Comparison of ENCODE assay signal across 19 mouse cellular contexts in genomic region chr2:27687041-27687440, GRCm38 (mm10). TPM values are rescaled to one million over a fixed set of nuclear protein-coding genes. Genes with fewer than 3 reads are reported as not detected.
DNase-seq lines count a peak whose midpoint lies in the region; ATAC-seq and TF ChIP-seq lines count a peak whose summit lies in the region.
"Had no signal": no experiment of that assay in that cellular context is flagged by ENCODE, and none has a peak within 500 bp of the region (broad histone marks: within the 10 kb centered on the region; RNA-seq: fewer than 3 reads in every experiment).

No protein-coding gene starts in this region.

- TF ChIP-seq CTCF in lung, adult 2 months (IDR thresholded peaks at IDR 0.05; ENCODE audit: insufficient read depth, low read length) = no peak

- TF ChIP-seq POLR2A in lung, adult 2 months (IDR thresholded peaks at IDR 0.05; ENCODE audit: borderline replicate concordance, extremely low read depth, low read depth, low read length) = no peak

- H3K36me3 ChIP-seq in embryonic facial prominence, embryonic 15.5 days = no peaks in the 10 kb centered on the region
- no peaks in the 10 kb centered on the region for H3K36me3 ChIP-seq in embryonic facial prominence, embryonic 10.5 days (replicated peaks)
- H3K36me3 ChIP-seq in heart, embryonic 16.5 days (ENCODE audit: control insufficient read depth, insufficient read depth) = no peaks in the 10 kb centered on the region
- no peaks in the 10 kb centered on the region for H3K36me3 ChIP-seq in lung, embryonic 16.5 days (ENCODE audit: control insufficient read depth, insufficient read depth, low read length)
- H3K36me3 ChIP-seq: forebrain, embryonic 15.5 days; G1E; limb, embryonic 12.5 days; midbrain, embryonic 13.5 days had no signal

- no peak overlapping the region for H3K4me3 ChIP-seq in embryonic facial prominence, embryonic 15.5 days (replicated peaks)
- H3K4me3 ChIP-seq in embryonic facial prominence, embryonic 10.5 days = no peak overlapping the region
- no peak overlapping the region for H3K4me3 ChIP-seq in heart, embryonic 16.5 days (ENCODE audit: low read length)
- no peak overlapping the region for H3K4me3 ChIP-seq in lung, embryonic 16.5 days (ENCODE audit: low read length)
- H3K4me3 ChIP-seq in lung, adult 2 months (replicated peaks; ENCODE audit: extremely low read depth, low read depth, low read length) = no peak overlapping the region
- H3K4me3 ChIP-seq: forebrain, embryonic 15.5 days; left cerebral cortex, adult 2 months; limb, embryonic 12.5 days; midbrain, embryonic 13.5 days had no signal

- peaks cover 92% of the 10 kb centered on the region for H3K4me1 ChIP-seq in embryonic facial prominence, embryonic 15.5 days
- H3K4me1 ChIP-seq in embryonic facial prominence, embryonic 10.5 days = peaks cover 84% of the 10 kb centered on the region
- peaks cover 72% of the 10 kb centered on the region for H3K4me1 ChIP-seq in heart, embryonic 16.5 days (ENCODE audit: control insufficient read depth, insufficient read depth, low read length)
- H3K4me1 ChIP-seq in lung, embryonic 16.5 days (replicated peaks; ENCODE audit: control insufficient read depth, insufficient read depth, low read length) = peaks cover 57% of the 10 kb centered on the region
- H3K4me1 ChIP-seq in lung, adult 2 months (ENCODE audit: control insufficient read depth, insufficient read depth, low read length) = peaks cover 45% of the 10 kb centered on the region

- no peaks in the 10 kb centered on the region for H3K27me3 ChIP-seq in embryonic facial prominence, embryonic 15.5 days
- H3K27me3 ChIP-seq in embryonic facial prominence, embryonic 10.5 days (replicated peaks; ENCODE audit: low read depth, poor library complexity, severe bottlenecking) = 0 out of 2 replicates have a peak, but pooled peaks cover 12% of the 10 kb centered on the region
- H3K27me3 ChIP-seq in heart, embryonic 16.5 days (ENCODE audit: control insufficient read depth, insufficient read depth, low read length) = no peaks in the 10 kb centered on the region
- no peaks in the 10 kb centered on the region for H3K27me3 ChIP-seq in lung, embryonic 16.5 days (ENCODE audit: control insufficient read depth, insufficient read depth, low read depth, low read length)
- H3K27me3 ChIP-seq: forebrain, embryonic 15.5 days; limb, embryonic 12.5 days; midbrain, embryonic 13.5 days had no signal

- no peaks in the 10 kb centered on the region for H3K9me3 ChIP-seq in embryonic facial prominence, embryonic 15.5 days (replicated peaks)
- no peaks in the 10 kb centered on the region for H3K9me3 ChIP-seq in embryonic facial prominence, embryonic 10.5 days
- no peaks in the 10 kb centered on the region for H3K9me3 ChIP-seq in heart, embryonic 16.5 days (replicated peaks; ENCODE audit: control insufficient read depth, low read length)
- H3K9me3 ChIP-seq in lung, embryonic 16.5 days (ENCODE audit: control insufficient read depth, low read length) = no peaks in the 10 kb centered on the region
- H3K9me3 ChIP-seq: forebrain, embryonic 15.5 days; G1E; limb, embryonic 12.5 days; midbrain, embryonic 13.5 days had no signal

- H3K4me2 ChIP-seq in embryonic facial prominence, embryonic 15.5 days (replicated peaks) = no peak overlapping the region
- H3K4me2 ChIP-seq in heart, embryonic 16.5 days (ENCODE audit: low read depth, low read length) = no peak overlapping the region
- no peak overlapping the region for H3K4me2 ChIP-seq in lung, embryonic 16.5 days (ENCODE audit: low read depth, low read length)
- H3K4me2 ChIP-seq: forebrain, embryonic 15.5 days; hindbrain, embryonic 14.5 days; limb, embryonic 12.5 days; midbrain, embryonic 13.5 days had no signal

- no peak overlapping the region for H3K9ac ChIP-seq in embryonic facial prominence, embryonic 15.5 days
- peak overlapping the region; percentile 31 for H3K9ac ChIP-seq in heart, embryonic 16.5 days (ENCODE audit: low read length)
- no peak overlapping the region for H3K9ac ChIP-seq in lung, embryonic 16.5 days (ENCODE audit: low read length)
- H3K9ac ChIP-seq: forebrain, embryonic 15.5 days; hindbrain, embryonic 14.5 days; midbrain, embryonic 13.5 days had no signal

- DNase-seq in embryonic facial prominence, embryonic 10.5 days (ENCODE audit: low spot score) = no peak
- no peak for DNase-seq in heart, postnatal 14 days
- DNase-seq in lung, adult 2 months = no peak
- DNase-seq in layer of hippocampus, adult 8-10 months (ENCODE audit: low spot score in 2 of 2) = no peak
- no peak for DNase-seq in embryo, embryonic 10.5 days (ENCODE audit: low spot score)
- DNase-seq: cerebellum, postnatal 25 days; kidney, postnatal 14 days; lung, postnatal 14 days; thymus, postnatal 36 days had no signal

- intact Hi-C loops in heart, postnatal 14 days (cut with DNase I) = no loop called here

- peak overlapping the region; percentile 34; the same call in 1 of the 2 replicates for H3K27ac ChIP-seq in embryonic facial prominence, embryonic 15.5 days (replicated peaks)
- H3K27ac ChIP-seq in embryonic facial prominence, embryonic 10.5 days (replicated peaks) = no peak overlapping the region
- H3K27ac ChIP-seq in heart, embryonic 16.5 days (ENCODE audit: low read length) = peak overlapping the region; percentile 10
- H3K27ac ChIP-seq in lung, embryonic 16.5 days (ENCODE audit: low read length) = 0 out of 2 replicates have a peak overlapping the region, but pooled peaks have one; percentile 1
- H3K27ac ChIP-seq: forebrain, embryonic 15.5 days; hindbrain, embryonic 14.5 days; left cerebral cortex, adult 2 months; limb, embryonic 12.5 days; midbrain, embryonic 13.5 days had no signal

- no peak for ATAC-seq in embryonic facial prominence, embryonic 15.5 days (ENCODE audit: insufficient number of reproducible peaks, low FRiP score, low TSS enrichment, low read depth)
- no peak for ATAC-seq in heart, embryonic 16.5 days (replicated peaks; ENCODE audit: extremely low read depth, insufficient read depth, low FRiP score)
- ATAC-seq in lung, embryonic 16.5 days (ENCODE audit: low read depth) = no peak
- ATAC-seq: CD4-positive, CD25-positive, alpha-beta regulatory T cell, adult 4 months; forebrain, embryonic 15.5 days; midbrain, embryonic 13.5 days had no signal

- WGBS in embryonic facial prominence, embryonic 15.5 days = 30% methylated on average over 1 of the region's 1 CpGs
- 53% methylated on average over 1 of the region's 1 CpGs for WGBS in embryonic facial prominence, embryonic 10.5 days
- 42% methylated on average over 1 of the region's 1 CpGs for WGBS in heart, embryonic 16.5 days
- 28% methylated on average over 1 of the region's 1 CpGs for WGBS in lung, embryonic 16.5 days
- WGBS in lung, adult 2 months = 45% methylated on average over 1 of the region's 1 CpGs

RNA-seq across cellular contexts. Expression of gene Rxra, which starts 10.8 kb away (rescaled TPM):
- 18.7 and 22.4 TPM in 2 replicates for polyA plus RNA-seq in embryonic facial prominence, embryonic 15.5 days (2015; fragmentation: Nextera tagmentation; extraction: Ambion mirVana)
- polyA plus RNA-seq in embryonic facial prominence, embryonic 10.5 days (2016; fragmentation: Nextera tagmentation; extraction: Ambion mirVana) = 8.8 and 9.3 TPM in 2 replicates
- polyA plus RNA-seq in heart, embryonic 16.5 days (2015; fragmentation: Nextera tagmentation; extraction: Ambion mirVana) = 6.6 and 8.4 TPM in 2 replicates
- 10 to 100 TPM; 38.8 to 42.2 TPM for total RNA-seq in heart, postnatal 14 days (2021)
- polyA plus RNA-seq in lung, embryonic 16.5 days (2015; fragmentation: Nextera tagmentation; extraction: Ambion mirVana) = 11.3 TPM in 2 replicates
- 71.3 and 81.8 TPM in 2 replicates for polyA plus RNA-seq in lung, adult 2 months (2012; rRNA removed)
- total RNA-seq in layer of hippocampus, adult 8-10 months (2022) = 10 to 100 TPM; 31.6 to 33.9 (median 32.9) TPM
- polyA plus RNA-seq: G1E had no signal
